Mouse (Mus musculus) erythroblast, embryonic 14.5 days (primary cell): Measurements from ENCODE around the gene Cdc14a. TPM values are rescaled to one million over a fixed set of nuclear protein-coding genes. Genes with fewer than 3 reads are reported as not detected.

Source experiments
- H3K27me3 ChIP-seq: 2 replicates; pipeline ENCODE4 v1.6.1; 2012; ENCODE audit warnings: inconsistent platforms; ENCODE audit not compliant: control insufficient read depth
- H3K36me3 ChIP-seq: 2 replicates; pipeline ENCODE4 v1.6.1; 2012; ENCODE audit warnings: mild to moderate bottlenecking, inconsistent platforms; ENCODE audit not compliant: control insufficient read depth
- H3K4me1 ChIP-seq: 2 replicates; pipeline ENCODE4 v1.6.1; 2012; ENCODE audit warnings: inconsistent platforms; ENCODE audit not compliant: control insufficient read depth
- H3K4me3 ChIP-seq: replicated peaks from 2 replicates; pipeline ENCODE3; 2012; ENCODE audit warnings: moderate library complexity, mild to moderate bottlenecking, inconsistent platforms
- H3K9me3 ChIP-seq: 2 replicates; pipeline ENCODE4 v1.6.1; 2012; ENCODE audit warnings: low read length, inconsistent platforms, mixed read lengths; ENCODE audit not compliant: control insufficient read depth
- GATA1 ChIP-seq: IDR thresholded peaks from 2 replicates; pipeline ENCODE4 v1.6.1; 2012; ENCODE audit warnings: low read length, inconsistent platforms, mixed read lengths
- TAL1 ChIP-seq: IDR thresholded peaks from 3 replicates; pipeline ENCODE4 v1.6.1; 2012; ENCODE audit warnings: low read length, inconsistent platforms, mixed read lengths
- polyA plus RNA-seq: library from polyadenylated mRNA; stranded (reverse); fragments of >175 nt; gene quantifications from 2 replicates; pipeline ENCODE4 v1.2.3, GENCODE M21; 2012

Cdc14a gene
- polyA plus RNA-seq, 1 experiment: 0.25 TPM

GRCm38 (mm10) chr3:116304800-116305753 is 118.8 kb downstream of the Cdc14a start:
- TF ChIP-seq TAL1 (no peak), GATA1 (no peak)
- Histone ChIP-seq H3K36me3 (no peaks in the 10 kb centered on the region), H3K9me3 (no peaks in the 10 kb centered on the region), H3K4me3 (no peak overlapping the region), H3K27me3 (no peaks in the 10 kb centered on the region), H3K4me1 (peaks cover 8% of the 10 kb centered on the region)

- Histone ChIP-seq H3K4me1 (no peaks in the 10 kb centered on the region), H3K36me3 (peaks cover 3% of the 10 kb centered on the region; the same call in 1 of the 2 replicates)
These were observed 121.3 kb downstream of the Cdc14a start for GRCm38 (mm10) chr3:116302581-116302980.

GRCm38 (mm10) chr3:116301754-116302153 is 122.1 kb downstream of the Cdc14a start:
- no peak for TF ChIP-seq GATA1
- no peak for TF ChIP-seq TAL1
- H3K36me3 ChIP-seq: peaks cover 3% of the 10 kb centered on the region; the same call in 1 of the 2 replicates
- H3K4me3 ChIP-seq: no peak overlapping the region
- no peaks in the 10 kb centered on the region for H3K27me3 ChIP-seq
- H3K9me3 ChIP-seq: no peaks in the 10 kb centered on the region
- H3K4me1 ChIP-seq: no peaks in the 10 kb centered on the region

More at GRCm38 (mm10) chr3:116302581-116302980, 121.3 kb downstream of the Cdc14a start:
- Histone ChIP-seq H3K27me3 (no peaks in the 10 kb centered on the region), H3K9me3 (no peaks in the 10 kb centered on the region), H3K4me3 (no peak overlapping the region)
- TF ChIP-seq GATA1: no peak
- no peak for TF ChIP-seq TAL1

GRCm38 (mm10) chr3:116298727-116299126 is 125.1 kb downstream of the Cdc14a start:
- no peak for TF ChIP-seq TAL1
- TF ChIP-seq GATA1: no peak
- Histone ChIP-seq H3K36me3 (peaks cover 3% of the 10 kb centered on the region), H3K9me3 (no peaks in the 10 kb centered on the region), H3K4me1 (no peaks in the 10 kb centered on the region), H3K27me3 (no peaks in the 10 kb centered on the region), H3K4me3 (no peak overlapping the region)

- H3K36me3 ChIP-seq: peaks cover 7% of the 10 kb centered on the region
- TF ChIP-seq TAL1: no peak
- no peak for TF ChIP-seq GATA1
- no peak overlapping the region for H3K4me3 ChIP-seq
- no peaks in the 10 kb centered on the region for H3K27me3 ChIP-seq
- no peaks in the 10 kb centered on the region for H3K4me1 ChIP-seq
- no peaks in the 10 kb centered on the region for H3K9me3 ChIP-seq
These were observed 125.8 kb downstream of the Cdc14a start for GRCm38 (mm10) chr3:116298003-116298402.

GRCm38 (mm10) chr3:116297170-116297569 is 126.7 kb downstream of the Cdc14a start:
- no peaks in the 10 kb centered on the region for H3K27me3 ChIP-seq
- TF ChIP-seq TAL1: no peak
- TF ChIP-seq GATA1: no peak
- H3K36me3 ChIP-seq: peaks cover 10% of the 10 kb centered on the region
- H3K4me1 ChIP-seq: no peaks in the 10 kb centered on the region
- no peaks in the 10 kb centered on the region for H3K9me3 ChIP-seq
- H3K4me3 ChIP-seq: no peak overlapping the region

GRCm38 (mm10) chr3:116290041-116290815 is 133.6 kb downstream of the Cdc14a start:
- TF ChIP-seq TAL1: no peak
- no peak for TF ChIP-seq GATA1
- Histone ChIP-seq H3K36me3 (peaks cover 11% of the 10 kb centered on the region), H3K4me1 (no peaks in the 10 kb centered on the region), H3K9me3 (no peaks in the 10 kb centered on the region), H3K27me3 (no peaks in the 10 kb centered on the region), H3K4me3 (no peak overlapping the region)

- H3K4me3 ChIP-seq: no peak overlapping the region
- TF ChIP-seq TAL1 (no peak), GATA1 (no peak)
These were observed 135.0 kb downstream of the Cdc14a start for GRCm38 (mm10) chr3:116288833-116289232.

GRCm38 (mm10) chr3:116284735-116285134 is 139.1 kb downstream of the Cdc14a start:
- no peak for TF ChIP-seq GATA1
- no peaks in the 10 kb centered on the region for H3K9me3 ChIP-seq
- H3K27me3 ChIP-seq: no peaks in the 10 kb centered on the region
- no peaks in the 10 kb centered on the region; the same call in 1 of the 2 replicates for H3K36me3 ChIP-seq
- H3K4me3 ChIP-seq: no peak overlapping the region
- H3K4me1 ChIP-seq: no peaks in the 10 kb centered on the region

More at GRCm38 (mm10) chr3:116288833-116289232, 135.0 kb downstream of the Cdc14a start:
- H3K27me3 ChIP-seq: no peaks in the 10 kb centered on the region
- peaks cover 11% of the 10 kb centered on the region for H3K36me3 ChIP-seq
- no peaks in the 10 kb centered on the region for H3K9me3 ChIP-seq
- H3K4me1 ChIP-seq: no peaks in the 10 kb centered on the region
